Mouse (Mus musculus): ENCODE measurements around the gene Zdhhc6.

- TF ChIP-seq CTCF (IDR thresholded peaks at IDR 0.05; ENCODE audit: insufficient read depth, low read length) (no peak), POLR2A (IDR thresholded peaks at IDR 0.05; ENCODE audit: borderline replicate concordance, extremely low read depth, low read depth, low read length) (no peak)
These were observed 27.4 kb upstream of the Zdhhc6 start for GRCm38 (mm10) chr19:55343274-55343673.

Data from lung, adult 2 months (tissue).